18 mouse cellular contexts compared by ENCODE assay signal in genomic region chr9:77444876-77445275, GRCm38 (mm10).
"Had no signal": no experiment of that assay in that cellular context is flagged by ENCODE, and none has a peak within 500 bp of the region (broad histone marks: within the 10 kb centered on the region; RNA-seq: fewer than 3 reads in every experiment).

No protein-coding gene starts in this region.

- H3K27ac ChIP-seq: midbrain, embryonic 10.5 days; midbrain, embryonic 12.5 days; neural tube, embryonic 13.5 days; neural tube, embryonic 15.5 days had no signal

- H3K4me3 ChIP-seq: midbrain, embryonic 10.5 days; midbrain, embryonic 12.5 days; myocyte; neural tube, embryonic 13.5 days; neural tube, embryonic 15.5 days had no signal

- DNase-seq: lung, embryonic 14.5 days; lung, postnatal 10 days; lung, postnatal 4 days; midbrain, embryonic 14.5 days; retina, postnatal 1 day; right cerebral cortex, adult 18-20 months; right cerebral cortex, postnatal 25 days; right cerebral cortex, postnatal 4 days; spleen, adult 18-20 months; thymus, adult 18-20 months; thymus, postnatal 14 days; thymus, postnatal 36 days had no signal

- H3K9ac ChIP-seq: lung, embryonic 14.5 days; midbrain, embryonic 12.5 days; neural tube, embryonic 13.5 days; neural tube, embryonic 15.5 days had no signal

- ATAC-seq: midbrain, embryonic 16.5 days had no signal

- H3K27me3 ChIP-seq: midbrain, embryonic 12.5 days; neural tube, embryonic 13.5 days; neural tube, embryonic 15.5 days had no signal

- H3K9me3 ChIP-seq: midbrain, embryonic 10.5 days; midbrain, embryonic 12.5 days; neural tube, embryonic 13.5 days; neural tube, embryonic 15.5 days had no signal

- H3K4me2 ChIP-seq: lung, embryonic 14.5 days; midbrain, embryonic 12.5 days; neural tube, embryonic 13.5 days; neural tube, embryonic 15.5 days had no signal

- H3K36me3 ChIP-seq: neural tube, embryonic 15.5 days had no signal

- H3K4me1 ChIP-seq: midbrain, embryonic 10.5 days; midbrain, embryonic 12.5 days had no signal
